Mouse (Mus musculus) monocyte, adult 2 months (primary cell): ENCODE measurements at regions not wholly inside any gene's neighbourhood (a gene's known extent, or its start where the extent isn't known, plus 50 kb on each side); places are given as distances from the start of the nearest gene placed in this dataset.

Experiments
- DNase-seq, 2 experiments: peaks; one replicate each; pipeline ENCODE4 v3.0.0; 2022; ENCODE audit warnings: low spot score in 2 of 2, low read depth in 1 of 2

DNA sequence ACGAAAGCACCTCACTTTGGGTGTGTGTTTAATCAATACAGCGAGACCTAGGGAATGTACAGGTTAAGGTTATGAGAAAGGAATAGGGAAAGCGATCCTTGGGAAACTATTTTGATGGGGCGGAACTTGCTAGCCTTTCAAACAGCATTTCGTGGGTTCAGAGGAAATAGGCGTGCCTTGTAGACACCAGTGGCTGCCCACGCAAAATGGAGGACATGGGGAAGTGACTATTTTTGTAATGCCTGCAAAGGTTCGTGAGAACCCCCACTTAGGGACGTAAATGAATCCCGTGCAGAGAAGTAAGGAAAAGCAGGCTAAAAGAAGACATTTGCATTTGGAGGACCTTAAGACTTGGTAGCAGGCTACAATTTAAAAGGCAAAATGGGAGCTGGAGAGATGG, 114.1 kb upstream of the Ppm1h start:
- no peak for DNase-seq

- no peak for DNase-seq
Observed at GRCm38 (mm10) chr10:122566601-122567000, 112.0 kb upstream of the Ppm1h start.

- peak in 1 of 2 experiments; percentile 31 for DNase-seq
Observed at GRCm38 (mm10) chr10:122569546-122570202, 108.9 kb upstream of the Ppm1h start.

GRCm38 (mm10) chr10:122570909-122571551, 107.5 kb upstream of the Ppm1h start:
- DNase-seq, result no peak

DNA sequence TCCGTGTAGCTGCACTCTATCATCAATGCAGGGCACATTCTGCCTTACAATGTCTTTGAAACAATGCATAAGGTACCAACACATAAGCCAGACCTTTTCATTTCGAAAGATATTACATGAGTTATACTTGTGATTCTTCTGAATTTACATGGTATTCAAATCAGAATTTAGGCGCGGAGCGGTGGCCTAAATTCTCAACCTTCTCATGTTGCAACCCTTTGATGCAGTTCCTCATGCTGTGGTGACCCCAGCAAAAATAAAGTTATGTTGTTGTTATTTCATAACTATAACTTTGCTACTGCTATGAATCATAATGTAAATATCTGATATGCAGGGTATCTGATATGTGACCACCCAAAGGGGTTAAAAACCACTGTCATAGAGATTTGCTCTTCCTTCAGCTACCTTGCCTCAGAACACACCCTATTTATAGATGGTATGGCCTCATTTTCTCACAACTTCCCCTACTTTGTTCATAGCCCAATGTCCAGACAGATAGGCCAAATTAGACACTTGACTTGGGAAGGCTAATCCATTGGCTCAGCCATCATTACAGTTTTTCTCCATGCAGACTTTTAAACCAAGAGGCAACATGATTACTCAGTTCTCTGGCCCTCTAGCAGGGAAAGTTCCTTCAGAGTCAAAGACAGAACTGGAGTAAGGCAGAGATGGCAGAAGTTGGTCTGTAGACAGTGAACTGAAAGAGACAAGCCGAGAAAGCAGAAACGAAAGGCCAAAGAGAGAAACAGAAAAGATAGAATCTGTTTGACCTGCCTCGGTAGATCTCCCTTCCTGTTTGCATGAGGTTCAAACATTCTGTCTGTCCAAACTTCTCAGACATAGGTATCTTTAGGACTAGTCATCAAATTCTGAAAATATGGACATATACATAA, 102.1 kb upstream of the Ppm1h start:
- DNase-seq, result peak in 1 of 2 experiments; percentile 15

GRCm38 (mm10) chr10:122578209-122579001, 100.2 kb upstream of the Ppm1h start:
- DNase-seq, result no peak

GRCm38 (mm10) chr10:122581096-122581495, 97.5 kb upstream of the Ppm1h start:
- DNase-seq, result no peak

DNA sequence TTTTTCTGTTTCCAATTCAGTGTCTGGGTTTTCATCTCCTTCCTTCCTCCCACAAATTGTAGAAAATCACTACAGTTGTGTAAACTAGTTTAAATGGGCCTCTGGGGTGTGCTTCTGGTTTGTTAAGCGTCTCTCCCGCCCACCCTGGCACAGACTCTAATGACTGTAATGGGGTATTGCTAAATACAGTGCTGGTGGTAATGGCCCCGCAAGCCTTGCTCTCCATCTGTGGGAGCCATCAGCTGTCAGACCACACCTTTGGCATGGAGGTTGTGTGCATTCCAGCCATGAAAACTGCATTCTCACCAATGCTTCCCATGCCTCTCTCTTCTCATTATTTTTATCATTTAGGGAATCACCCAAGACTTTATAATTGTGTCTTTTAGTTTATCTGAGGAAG, 91.0 kb upstream of the Ppm1h start:
- no peak for DNase-seq

DNA sequence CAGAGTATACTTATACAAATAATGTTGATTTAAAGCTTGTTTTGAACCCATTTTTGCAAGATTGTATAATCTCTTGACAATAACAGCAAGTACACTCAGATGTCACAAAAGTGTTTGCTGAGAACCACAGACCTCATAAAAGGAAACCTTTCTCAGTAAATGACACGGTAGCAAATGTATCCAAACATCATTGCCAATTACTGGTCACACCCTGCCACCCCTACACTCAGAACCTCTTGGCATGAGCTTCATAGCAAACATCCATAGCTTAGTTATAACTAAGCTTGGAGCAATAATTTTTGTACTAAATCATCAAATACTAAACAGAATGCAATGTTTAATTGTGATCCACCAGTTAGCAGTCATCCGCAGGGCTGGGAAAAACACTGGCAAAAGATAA, 79.1 kb upstream of the Ppm1h start:
- DNase-seq, result no peak

DNA sequence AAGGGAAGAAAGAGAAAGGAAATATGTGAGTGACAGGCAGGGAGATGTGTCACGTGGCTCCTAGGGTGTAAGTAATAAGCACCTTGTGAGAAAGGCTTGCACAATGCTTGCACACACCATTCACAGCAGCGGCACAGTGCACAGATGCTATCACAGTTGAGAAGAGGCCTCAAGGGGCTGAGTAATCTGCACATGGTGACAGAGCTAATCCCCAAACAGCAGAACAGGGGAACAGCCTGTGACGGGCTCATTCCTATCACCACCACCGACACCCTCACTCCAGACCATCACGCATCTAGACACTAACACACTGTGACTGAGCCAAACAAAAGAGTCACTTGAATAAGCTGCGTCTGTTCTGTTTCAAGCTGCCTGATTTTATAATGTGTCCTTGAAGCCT, 76.2 kb upstream of the Ppm1h start:
- DNase-seq, result no peak

GRCm38 (mm10) chr10:122603960-122604359, 74.6 kb upstream of the Ppm1h start:
- no peak for DNase-seq

GRCm38 (mm10) chr10:122613281-122613680, 65.3 kb upstream of the Ppm1h start:
- no peak for DNase-seq

- no peak for DNase-seq
Observed at GRCm38 (mm10) chr10:122613891-122614290, 64.7 kb upstream of the Ppm1h start.

- peak in 1 of 2 experiments; percentile 40 for DNase-seq
Observed at GRCm38 (mm10) chr10:122614720-122615119, 63.8 kb upstream of the Ppm1h start.

DNA sequence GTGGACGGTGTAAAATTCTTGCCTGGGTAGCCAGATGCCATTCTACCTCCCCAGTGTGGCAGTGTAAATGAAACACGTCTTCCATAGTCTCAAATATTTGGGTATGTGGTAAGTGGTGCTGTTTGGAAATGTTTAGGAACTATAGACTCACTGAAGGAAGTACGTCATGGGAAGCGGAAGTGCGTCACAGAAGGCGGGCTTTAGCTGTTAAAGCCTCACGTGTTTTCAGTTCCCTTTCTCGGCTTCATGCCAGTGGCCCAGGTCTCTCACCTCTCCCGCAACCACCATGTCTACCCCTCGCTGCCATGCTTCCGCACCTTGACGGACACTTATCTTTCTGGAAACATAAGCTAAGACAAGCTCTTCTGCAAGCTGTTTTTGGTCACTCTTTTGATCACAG, 62.9 kb upstream of the Ppm1h start:
- peak; percentile 29 to 65 for DNase-seq

- no peak for DNase-seq
Observed at GRCm38 (mm10) chr10:122616385-122616784, 62.2 kb upstream of the Ppm1h start.

DNA sequence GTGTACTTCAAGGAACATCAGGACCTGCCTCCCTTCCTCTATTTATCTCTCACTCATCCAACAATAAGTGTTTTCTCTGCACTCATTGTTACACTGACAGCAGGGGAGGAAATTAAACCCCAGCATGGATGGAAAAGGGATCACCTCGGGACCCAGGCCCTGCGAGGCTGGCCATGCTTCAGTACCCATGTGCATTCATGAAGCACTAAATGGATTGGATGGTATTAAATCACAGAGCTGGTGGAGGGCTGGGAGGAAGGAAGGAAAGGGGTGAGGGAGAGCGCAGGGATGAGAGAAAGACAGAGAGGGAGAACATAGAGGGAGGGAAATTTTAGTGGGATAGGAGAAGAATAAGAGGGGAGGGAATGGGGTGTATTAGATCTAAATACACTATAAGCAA, 59.7 kb upstream of the Ppm1h start:
- no peak for DNase-seq

- no peak for DNase-seq
Observed at GRCm38 (mm10) chr10:122619406-122620116, 59.0 kb upstream of the Ppm1h start.
